Mouse (Mus musculus): ENCODE results near the gene Gm20517. TPM values are rescaled to one million over a fixed set of nuclear protein-coding genes. Genes with fewer than 3 reads are reported as not detected.

Gm20517 gene
- total RNA-seq, 2 experiments from 2014 or later, result 1.2 to 1.9 TPM

DNA sequence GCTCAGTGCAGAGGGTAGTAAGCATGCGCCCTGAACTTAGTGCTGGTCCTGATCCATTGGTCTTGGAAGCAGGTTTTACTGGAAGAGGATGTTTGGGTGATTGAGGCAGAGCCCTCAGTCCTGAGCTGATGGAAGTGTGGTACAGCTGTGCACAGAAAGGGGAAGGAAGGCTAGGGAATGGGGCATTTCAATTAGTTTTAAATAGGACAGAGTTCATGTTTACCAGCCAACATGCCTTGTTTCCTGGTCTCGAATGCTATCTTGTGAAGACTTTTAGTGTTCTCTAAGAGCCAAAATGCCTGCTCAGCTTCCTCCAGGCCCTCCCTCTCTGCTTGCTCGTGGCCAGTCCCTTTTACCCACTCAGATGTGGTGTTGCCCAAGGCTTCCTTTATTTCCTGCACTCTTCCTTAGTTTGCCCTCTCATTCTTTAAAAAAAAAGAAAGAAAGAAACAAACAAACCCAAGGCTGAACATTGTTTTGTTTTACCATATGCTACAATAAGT, 47.4 kb downstream of the Gm20517 start:
- no peak for DNase-seq
- intact Hi-C loops (cut with DNase I; ENCODE audit: low total_unique reads), result no loop called here

DNA sequence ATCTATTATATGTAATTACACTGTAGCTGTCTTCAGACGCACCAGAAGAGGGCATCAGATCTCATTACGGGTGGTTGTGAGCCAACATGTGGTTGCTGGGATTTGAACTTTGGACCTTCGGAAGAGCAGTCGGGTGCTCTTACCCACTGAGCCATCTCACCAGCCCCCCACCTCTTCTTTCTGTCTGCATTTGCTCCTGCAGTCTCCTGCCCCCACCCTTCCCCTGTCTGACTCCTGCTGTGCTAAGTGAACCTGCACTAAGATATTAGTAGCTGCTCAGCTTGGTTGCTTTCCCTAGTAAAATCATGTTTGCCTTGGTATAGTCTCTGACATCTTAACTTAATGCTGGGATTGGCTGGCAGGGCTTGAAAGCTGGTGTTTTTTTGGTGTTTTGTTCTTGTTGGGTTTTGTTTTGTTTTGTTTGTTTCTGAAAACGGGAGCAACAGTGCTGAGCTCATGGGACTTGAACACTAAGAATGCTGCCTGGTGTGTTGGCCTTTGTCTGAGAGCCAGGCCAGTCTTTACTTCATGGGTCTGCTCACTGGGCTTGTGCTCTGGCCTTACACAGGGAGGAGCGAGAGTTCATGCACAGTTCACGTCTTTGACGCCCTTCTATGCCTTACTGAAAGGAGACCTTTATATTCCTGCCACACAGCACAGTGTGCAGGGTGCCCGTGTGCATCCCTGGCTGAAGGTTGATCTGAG, 51.8 kb downstream of the Gm20517 start:
- DNase-seq, result no peak
- intact Hi-C loops (cut with DNase I; ENCODE audit: low total_unique reads), result no loop called here

- intact Hi-C loops (cut with DNase I; ENCODE audit: low total_unique reads), result no loop called here
- DNase-seq, result no peak
Measured at GRCm38 (mm10) chr17:47664474-47664873, 53.1 kb downstream of the Gm20517 start.

- intact Hi-C loops (cut with DNase I; ENCODE audit: low total_unique reads), result no loop called here
- no peak for DNase-seq
Measured at GRCm38 (mm10) chr17:47669166-47669565, 57.8 kb downstream of the Gm20517 start.

DNA sequence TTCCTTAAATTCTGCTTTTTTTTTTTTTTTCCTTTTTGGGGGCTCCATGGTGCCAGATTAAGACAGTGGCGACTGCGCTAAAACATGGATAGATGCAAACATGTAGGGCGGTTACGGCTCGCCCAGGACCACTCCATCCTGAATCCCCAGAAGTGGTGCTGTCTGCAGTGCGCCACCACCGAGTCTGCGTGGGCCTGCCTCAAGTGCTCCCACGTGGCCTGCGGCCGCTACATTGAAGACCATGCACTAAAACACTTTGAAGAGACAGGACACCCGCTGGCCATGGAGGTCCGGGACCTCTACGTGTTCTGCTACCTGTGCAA, 60.6 kb downstream of the Gm20517 start:
- no peak for DNase-seq
- intact Hi-C loops (cut with DNase I; ENCODE audit: low total_unique reads), result loop anchor here (5.0 to 10.0 kb wide), 3 partner anchors 35 to 157 kb away; partner anchors contain the start of genes Bysl, Gm20517 and Med20

GRCm38 (mm10) chr17:47672311-47673111, 61.1 kb downstream of the Gm20517 start:
- intact Hi-C loops (cut with DNase I; ENCODE audit: low total_unique reads), result loop anchor here (5.0 to 10.0 kb wide), 3 partner anchors 35 to 158 kb away; partner anchors contain the start of genes Bysl, Gm20517 and Med20
- peak; percentile 77 for DNase-seq

DNA sequence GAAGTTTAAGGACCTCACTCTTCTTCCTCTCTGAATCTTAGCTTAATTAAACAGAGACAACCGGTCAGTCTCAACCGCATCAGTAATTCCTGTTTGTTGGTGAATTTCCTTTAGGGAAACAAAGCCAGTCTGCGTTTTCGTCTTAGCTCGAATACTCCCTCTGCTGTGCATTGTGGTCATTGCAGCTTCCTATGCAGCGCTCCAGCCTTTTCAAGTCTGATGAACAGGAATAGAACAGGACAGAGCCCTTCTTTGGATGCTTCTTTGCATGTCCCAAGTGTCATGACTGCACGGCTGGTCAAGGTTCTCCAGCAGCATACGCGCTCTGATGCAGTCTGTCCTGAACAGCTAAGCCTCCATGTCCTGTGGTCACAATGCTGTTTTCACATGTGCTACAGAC, 65.2 kb downstream of the Gm20517 start:
- intact Hi-C loops (cut with DNase I; ENCODE audit: low total_unique reads), result loop anchor here (10.0 kb wide), 2 partner anchors 62 to 162 kb away; partner anchors contain the start of genes Bysl, Gm20517 and Med20
- peak; percentile 49 for DNase-seq

DNA sequence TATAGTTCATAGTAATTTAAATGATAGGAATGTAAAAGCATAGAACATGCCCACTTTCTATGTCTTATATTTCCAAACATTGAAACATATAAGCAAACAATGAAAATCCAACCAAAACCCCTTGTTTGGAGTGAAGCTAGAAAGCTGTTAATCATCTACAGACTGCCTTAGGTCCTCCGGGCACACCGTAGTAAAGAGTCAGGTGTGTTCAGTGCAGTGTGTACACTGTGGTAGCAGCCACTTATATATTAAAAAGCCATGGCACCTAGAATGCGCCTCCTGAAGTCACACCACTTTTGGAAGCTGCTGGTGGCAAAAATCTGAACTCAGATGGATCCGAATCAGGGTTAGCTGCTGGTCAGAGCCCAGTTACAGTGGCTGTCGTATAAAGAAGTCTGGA, 66.8 kb downstream of the Gm20517 start:
- no peak for DNase-seq
- intact Hi-C loops (cut with DNase I; ENCODE audit: low total_unique reads), result loop anchor here (10.0 kb wide), 2 partner anchors 63 to 163 kb away; partner anchors contain the start of genes Bysl, Gm20517 and Med20

DNA sequence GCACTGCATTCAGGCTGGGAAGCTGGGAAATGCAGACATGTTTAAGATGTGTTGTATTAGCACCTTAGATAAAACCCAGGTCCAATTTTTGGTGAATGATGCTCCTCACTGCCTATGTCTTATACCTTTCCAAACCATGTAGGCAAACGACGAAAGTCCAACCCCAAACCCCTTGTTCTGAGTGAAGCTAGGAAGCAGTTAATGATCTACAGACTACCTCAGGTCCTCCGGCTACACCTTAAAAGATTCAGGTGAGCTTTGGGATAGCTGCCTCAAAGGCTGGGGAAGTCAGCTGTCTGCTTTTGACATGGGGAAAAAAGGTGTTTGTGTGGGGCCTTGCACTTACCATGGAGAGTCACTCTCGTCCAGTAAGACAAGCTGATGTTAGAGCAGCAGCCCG, 67.3 kb downstream of the Gm20517 start:
- no peak for DNase-seq
- intact Hi-C loops (cut with DNase I; ENCODE audit: low total_unique reads), result loop anchor here (10.0 kb wide), 2 partner anchors 64 to 164 kb away; partner anchors contain the start of genes Bysl, Gm20517 and Med20

GRCm38 (mm10) chr17:47682836-47683235, 71.4 kb downstream of the Gm20517 start:
- no peak for DNase-seq
- intact Hi-C loops (cut with DNase I; ENCODE audit: low total_unique reads), result no loop called here

DNA sequence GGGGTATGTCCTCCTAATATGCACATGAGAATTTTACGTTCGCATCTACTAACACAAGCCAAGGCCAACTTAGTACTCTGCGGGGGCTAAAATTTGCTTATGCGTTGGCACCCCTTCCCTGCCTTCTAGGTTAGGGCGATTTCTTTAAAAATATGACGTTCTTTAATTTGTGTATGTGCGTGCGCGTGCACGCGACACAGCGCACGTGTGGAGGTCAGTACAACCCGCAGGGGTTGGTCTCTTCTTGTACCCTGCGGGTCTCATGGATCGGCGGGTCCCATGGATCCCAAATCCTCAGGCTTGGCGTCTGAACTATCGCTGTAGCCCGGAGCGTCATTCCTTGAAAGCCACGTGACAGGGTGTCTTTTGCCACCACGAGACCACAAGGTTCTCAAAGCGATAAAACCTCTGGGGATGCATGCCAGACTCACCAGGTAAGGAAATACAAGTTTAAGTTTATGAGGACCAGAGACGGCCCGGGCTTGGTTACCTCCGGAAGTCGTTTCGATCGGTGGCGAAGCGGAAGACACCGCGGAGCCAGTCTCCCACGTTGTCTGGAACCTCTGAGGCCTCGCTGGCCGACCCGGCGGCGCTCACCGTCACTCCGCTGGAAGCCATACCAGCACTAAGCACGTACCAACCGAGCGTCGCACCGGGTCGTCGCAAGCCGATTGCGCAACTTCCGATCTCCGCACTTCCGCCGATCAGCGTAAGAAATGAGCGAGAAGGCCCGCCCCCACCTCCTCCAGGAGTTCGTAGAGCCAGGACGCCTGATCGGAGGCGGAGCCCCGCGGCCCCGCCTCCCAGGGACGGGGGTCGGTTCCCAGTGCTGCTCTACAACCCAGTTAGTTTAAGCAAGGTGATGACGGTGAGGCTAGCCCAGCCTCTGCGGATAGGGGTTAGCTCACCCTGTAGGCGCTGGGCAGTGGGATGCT, 76.3 kb downstream of the Gm20517 start:
- DNase-seq, result peak; percentile 95
- intact Hi-C loops (cut with DNase I; ENCODE audit: low total_unique reads), result no loop called here

GRCm38 (mm10) chr17:47688344-47688607, 76.9 kb downstream of the Gm20517 start, which contains the start of gene Tomm6:
TSS of gene Tomm6 (minus strand) at chr17:47688386.
- DNase-seq, result no peak
- intact Hi-C loops (cut with DNase I; ENCODE audit: low total_unique reads), result no loop called here

- intact Hi-C loops (cut with DNase I; ENCODE audit: low total_unique reads), result no loop called here
Measured at GRCm38 (mm10) chr17:47688608-47689575, 77.5 kb downstream of the Gm20517 start, which contains the start of gene Frs3. TSS of gene Frs3 (plus strand) at chr17:47689030.

DNA sequence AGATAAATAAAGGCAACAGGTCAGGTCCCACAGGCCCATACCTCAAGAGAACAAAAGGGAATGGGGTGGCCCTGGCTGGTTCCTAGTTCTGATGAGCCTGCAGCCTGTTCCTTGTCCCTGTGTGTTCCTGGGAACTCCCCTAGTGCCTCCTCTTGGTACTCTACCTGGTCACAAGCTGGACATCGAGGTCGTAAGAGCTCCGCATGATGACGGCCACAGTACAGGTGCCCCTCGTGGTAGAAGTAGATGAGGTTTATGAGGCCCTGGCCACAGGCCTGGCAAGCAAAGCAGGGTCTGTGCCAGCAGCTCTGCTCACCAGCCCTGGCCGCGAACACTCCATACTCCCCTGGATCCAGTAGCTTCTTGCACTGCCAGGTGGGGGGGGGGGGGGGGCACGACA, 78.5 kb downstream of the Gm20517 start:
- intact Hi-C loops (cut with DNase I; ENCODE audit: low total_unique reads), result loop anchor here (5.0 kb wide), 1 partner anchor 73 kb away; no protein-coding TSS in a partner anchor
- DNase-seq, result no peak

More at GRCm38 (mm10) chr17:47688608-47689575, 77.5 kb downstream of the Gm20517 start, which contains the start of gene Frs3:
- DNase-seq, result peak; percentile 76

- intact Hi-C loops (cut with DNase I; ENCODE audit: low total_unique reads), result loop anchor here (5.0 kb wide), 1 partner anchor 74 kb away; no protein-coding TSS in a partner anchor
- no peak for DNase-seq
Measured at GRCm38 (mm10) chr17:47691650-47692049, 80.3 kb downstream of the Gm20517 start.

DNA sequence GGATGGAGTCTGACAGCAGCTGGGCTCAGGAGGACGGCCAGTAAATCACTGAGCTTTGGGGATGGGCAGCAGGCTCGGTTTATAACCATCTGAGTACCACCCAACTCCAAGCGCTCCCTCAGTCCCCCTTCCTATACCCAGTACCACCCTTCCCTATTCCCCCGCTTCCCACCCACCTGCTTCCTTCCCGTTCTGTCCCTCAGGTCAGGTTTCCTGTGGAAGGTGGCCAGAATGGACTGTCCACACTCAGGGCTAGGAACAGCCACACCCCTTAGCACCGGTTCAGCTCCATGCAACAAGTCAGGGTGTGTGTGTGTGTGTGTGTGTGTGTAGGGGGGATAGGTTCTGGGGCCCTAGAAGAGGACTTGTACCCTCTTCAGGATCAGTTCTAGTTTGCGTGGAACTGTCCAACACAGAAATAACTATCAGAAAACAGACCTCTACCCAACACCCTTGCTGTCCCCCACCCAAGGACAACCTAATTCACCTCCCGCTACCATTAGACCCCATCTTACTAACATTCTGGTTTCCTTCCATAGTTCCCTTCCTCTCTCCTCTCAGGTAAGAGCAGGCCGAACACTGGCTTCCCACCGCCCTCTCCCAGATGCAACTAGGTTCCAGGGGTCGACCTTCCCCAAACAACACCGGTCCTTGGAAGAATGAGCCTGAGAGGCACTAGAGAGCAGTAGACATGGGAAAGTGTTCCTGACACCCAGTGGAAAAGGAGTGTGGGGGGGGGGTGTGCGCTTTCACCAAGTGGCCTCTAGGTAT, 82.5 kb downstream of the Gm20517 start:
- no peak for DNase-seq

GRCm38 (mm10) chr17:47694442-47694502, 82.9 kb downstream of the Gm20517 start, which contains the start of gene Gm21981:
TSS of gene Gm21981 (minus strand) at chr17:47694455.
- intact Hi-C loops (cut with DNase I; ENCODE audit: low total_unique reads), result loop anchor here (5.0 kb wide), 1 partner anchor 77 kb away; no protein-coding TSS in a partner anchor
- DNase-seq, result no peak

More for the DNA sequence above, 82.5 kb downstream of the Gm20517 start:
- intact Hi-C loops (cut with DNase I; ENCODE audit: low total_unique reads), result loop anchor here (5.0 kb wide), 1 partner anchor 77 kb away; no protein-coding TSS in a partner anchor
